Mouse (Mus musculus): Measurements from ENCODE around the gene Cebpe.

The Cebpe gene

GRCm38 (mm10) chr14:54669381-54669780 lies 42.6 kb downstream of the Cebpe start:
- peak; percentile 58 for DNase-seq

GRCm38 (mm10) chr14:54664477-54665222 lies 47.3 kb downstream of the Cebpe start:
- no peak for DNase-seq
